Mouse (Mus musculus): ENCODE measurements around the gene Olfr1080. TPM values are rescaled to one million over a fixed set of nuclear protein-coding genes. Genes with fewer than 3 reads are reported as not detected.
"Not testable (repeated sequence)": the region's sequence is repeated elsewhere in the genome, so short reads cannot be mapped to it uniquely, and the experiment has no call there.

Gene Olfr1080
- not detected in 2 replicates for polyA plus RNA-seq (2015; fragmentation: Nextera tagmentation; extraction: Ambion mirVana)

- H3K4me3 ChIP-seq; H3K27me3 ChIP-seq; H3K27ac ChIP-seq (replicated peaks); H3K4me2 ChIP-seq (replicated peaks); H3K9ac ChIP-seq (replicated peaks); H3K4me1 ChIP-seq; H3K9me3 ChIP-seq; H3K36me3 ChIP-seq; ATAC-seq (replicated peaks): not testable (repeated sequence)
Measured at GRCm38 (mm10) chr2:86558135-86558534, at the start of gene Olfr1080. Olfr1080 (minus strand) TSS chr2:86558235.

GRCm38 (mm10) chr2:86598866-86599265 lies 40.8 kb upstream of the Olfr1080 start, which contains the start of gene Olfr1082:
Olfr1082 (minus strand) TSS chr2:86598966.
- not testable (repeated sequence) for H3K36me3 ChIP-seq; H3K4me3 ChIP-seq; H3K4me2 ChIP-seq (replicated peaks); H3K4me1 ChIP-seq; H3K9me3 ChIP-seq; H3K27ac ChIP-seq (replicated peaks); H3K9ac ChIP-seq (replicated peaks); ATAC-seq (replicated peaks); H3K27me3 ChIP-seq
- WGBS: 52% methylated on average over 1 of the region's 1 CpGs

GRCm38 (mm10) chr2:86542380-86542779 lies 15.7 kb downstream of the Olfr1080 start, which contains the start of gene Olfr1079:
Olfr1079 (minus strand) TSS chr2:86542480.
- H3K27ac ChIP-seq (replicated peaks): no peak within 1 kb of the TSS
- ATAC-seq (replicated peaks): no peak
- no peaks in the 10 kb centered on the region for H3K4me1 ChIP-seq
- H3K9me3 ChIP-seq: no peaks in the 10 kb centered on the region
- 40% methylated on average over 1 of the region's 1 CpGs for WGBS
- no peaks in the 10 kb centered on the region for H3K27me3 ChIP-seq
- no peaks in the 10 kb centered on the region for H3K36me3 ChIP-seq
- H3K4me3 ChIP-seq: no peak within 1 kb of the TSS
- no peak within 1 kb of the TSS for H3K9ac ChIP-seq (replicated peaks)
- H3K4me2 ChIP-seq (replicated peaks): no peak within 1 kb of the TSS

GRCm38 (mm10) chr2:86530991-86531390 lies 27.0 kb downstream of the Olfr1080 start:
- WGBS: 74% methylated on average over 1 of the region's 1 CpGs
- ATAC-seq (replicated peaks): no peak
- no peaks in the 10 kb centered on the region for H3K36me3 ChIP-seq
- H3K9ac ChIP-seq (replicated peaks): no peak overlapping the region
- no peak overlapping the region for H3K27ac ChIP-seq (replicated peaks)
- H3K4me2 ChIP-seq (replicated peaks): no peak overlapping the region
- no peak overlapping the region for H3K4me3 ChIP-seq
- H3K9me3 ChIP-seq: no peaks in the 10 kb centered on the region
- H3K4me1 ChIP-seq: no peaks in the 10 kb centered on the region
- no peaks in the 10 kb centered on the region for H3K27me3 ChIP-seq

GRCm38 (mm10) chr2:86508161-86508560 lies 49.9 kb downstream of the Olfr1080 start, which contains the start of gene Olfr1076:
Olfr1076 (plus strand) TSS chr2:86508461.
- H3K27me3 ChIP-seq: no peaks in the 10 kb centered on the region
- 91% methylated on average over 1 of the region's 1 CpGs for WGBS
- no peak within 1 kb of the TSS for H3K9ac ChIP-seq (replicated peaks)
- H3K4me1 ChIP-seq: no peaks in the 10 kb centered on the region
- no peak within 1 kb of the TSS for H3K27ac ChIP-seq (replicated peaks)
- no peak within 1 kb of the TSS for H3K4me3 ChIP-seq
- H3K36me3 ChIP-seq: no peaks in the 10 kb centered on the region
- no peak within 1 kb of the TSS for H3K4me2 ChIP-seq (replicated peaks)
- H3K9me3 ChIP-seq: no peaks in the 10 kb centered on the region
- no peak for ATAC-seq (replicated peaks)

Other genes starting within 250 kb of the Olfr1080 start
- gene Olfr1053, start 243.0 kb downstream of the Olfr1080 start, polyA plus RNA-seq (2015; fragmentation: Nextera tagmentation; extraction: Ambion mirVana): not detected in 2 replicates
- not detected in 2 replicates for gene Olfr1054, start 222.8 kb downstream of the Olfr1080 start, polyA plus RNA-seq (2015; fragmentation: Nextera tagmentation; extraction: Ambion mirVana)
- not detected in 2 replicates for gene Olfr1055, start 208.0 kb downstream of the Olfr1080 start, polyA plus RNA-seq (2015; fragmentation: Nextera tagmentation; extraction: Ambion mirVana)
- gene Olfr1056, start 195.8 kb downstream of the Olfr1080 start, polyA plus RNA-seq (2015; fragmentation: Nextera tagmentation; extraction: Ambion mirVana): not detected in 2 replicates
- gene Olfr1057, start 179.8 kb downstream of the Olfr1080 start, polyA plus RNA-seq (2015; fragmentation: Nextera tagmentation; extraction: Ambion mirVana): not detected in 2 replicates
- gene Olfr1058, start 169.7 kb downstream of the Olfr1080 start, polyA plus RNA-seq (2015; fragmentation: Nextera tagmentation; extraction: Ambion mirVana): not detected in 2 replicates
- not detected in 2 replicates for gene Olfr1061, start 144.2 kb downstream of the Olfr1080 start, polyA plus RNA-seq (2015; fragmentation: Nextera tagmentation; extraction: Ambion mirVana)
- not detected in 2 replicates for gene Olfr1062, start 131.5 kb downstream of the Olfr1080 start, polyA plus RNA-seq (2015; fragmentation: Nextera tagmentation; extraction: Ambion mirVana)
- gene Olfr1065, start 107.6 kb downstream of the Olfr1080 start, polyA plus RNA-seq (2015; fragmentation: Nextera tagmentation; extraction: Ambion mirVana): not detected in 2 replicates
- gene Olfr1066, start 102.0 kb downstream of the Olfr1080 start, polyA plus RNA-seq (2015; fragmentation: Nextera tagmentation; extraction: Ambion mirVana): not detected in 2 replicates
- not detected in 2 replicates for gene Olfr228, start 70.8 kb downstream of the Olfr1080 start, polyA plus RNA-seq (2015; fragmentation: Nextera tagmentation; extraction: Ambion mirVana)
- not detected in 2 replicates for gene Olfr1076, start 49.8 kb downstream of the Olfr1080 start, polyA plus RNA-seq (2015; fragmentation: Nextera tagmentation; extraction: Ambion mirVana)
- gene Olfr1079, start 15.8 kb downstream of the Olfr1080 start, polyA plus RNA-seq (2015; fragmentation: Nextera tagmentation; extraction: Ambion mirVana): not detected in 2 replicates
- not detected in 2 replicates for gene Olfr1082, start 40.7 kb upstream of the Olfr1080 start, polyA plus RNA-seq (2015; fragmentation: Nextera tagmentation; extraction: Ambion mirVana)
- not detected in 2 replicates for gene Olfr1084, start 81.5 kb upstream of the Olfr1080 start, polyA plus RNA-seq (2015; fragmentation: Nextera tagmentation; extraction: Ambion mirVana)
- not detected in 2 replicates for gene Olfr1085, start 103.8 kb upstream of the Olfr1080 start, polyA plus RNA-seq (2015; fragmentation: Nextera tagmentation; extraction: Ambion mirVana)
- not detected in 2 replicates for gene Olfr1086, start 121.9 kb upstream of the Olfr1080 start, polyA plus RNA-seq (2015; fragmentation: Nextera tagmentation; extraction: Ambion mirVana)
- gene Olfr1087, start 140.2 kb upstream of the Olfr1080 start, polyA plus RNA-seq (2015; fragmentation: Nextera tagmentation; extraction: Ambion mirVana): not detected in 2 replicates
- not detected in 2 replicates for gene Olfr1089, start 175.5 kb upstream of the Olfr1080 start, polyA plus RNA-seq (2015; fragmentation: Nextera tagmentation; extraction: Ambion mirVana)
- gene Olfr1090, start 200.8 kb upstream of the Olfr1080 start, polyA plus RNA-seq (2015; fragmentation: Nextera tagmentation; extraction: Ambion mirVana): not detected in 2 replicates
- gene Olfr1093, start 224.2 kb upstream of the Olfr1080 start, polyA plus RNA-seq (2015; fragmentation: Nextera tagmentation; extraction: Ambion mirVana): not detected in 2 replicates